Mouse (Mus musculus): ENCODE data around the gene Nbea.

DNA sequence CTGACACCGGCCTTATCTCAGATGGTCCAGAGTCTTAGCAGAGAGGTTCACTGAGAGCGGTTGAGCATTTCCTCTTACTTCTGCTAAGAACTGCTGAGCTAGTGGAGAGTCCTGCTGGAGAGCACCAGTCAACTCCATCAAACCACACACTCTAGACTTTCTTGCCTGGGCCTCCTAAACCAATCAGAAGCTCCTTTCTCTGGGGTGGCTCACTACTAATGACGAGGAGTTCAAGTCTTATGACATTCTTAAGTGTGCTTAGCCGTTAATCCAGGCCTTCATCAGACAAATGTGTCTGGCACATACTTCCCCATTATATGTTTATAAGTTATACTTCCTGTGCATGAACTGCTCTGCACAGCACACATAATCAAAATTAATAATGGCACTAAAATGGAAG is 556.4 kb downstream of the Nbea start:
- TF ChIP-seq CTCF (conservative IDR thresholded peaks at IDR 0.05; ENCODE audit: insufficient read depth, insufficient read length, low read depth, low read length) (no peak), POLR2A (IDR thresholded peaks at IDR 0.05; ENCODE audit: low read depth, low read length) (no peak)
